Mouse (Mus musculus) gastrocnemius, postnatal 14 days (tissue): Measurements from ENCODE around the gene Cdk2ap2. TPM values are rescaled to one million over a fixed set of nuclear protein-coding genes. Genes with fewer than 3 reads are reported as not detected.

Experiments
- DNase-seq: peaks from one replicate; pipeline ENCODE4 v3.0.0; 2021; ENCODE audit warnings: mixed read lengths
- intact Hi-C: fragments of 180-260 bp; cut with DNase I; formaldehyde crosslinking; loops from one replicate; pipeline ENCODE4 v1.15.1; 2025; ENCODE audit warnings: low total_unique reads
- total RNA-seq, 2 experiments: library from RNA; stranded (reverse); gene quantifications; 2 replicates each; pipeline ENCODE4 v1.2.3; 2021

Cdk2ap2 gene
- total RNA-seq, 2 experiments from 2014 or later: 17.3 to 17.5 TPM

DNA sequence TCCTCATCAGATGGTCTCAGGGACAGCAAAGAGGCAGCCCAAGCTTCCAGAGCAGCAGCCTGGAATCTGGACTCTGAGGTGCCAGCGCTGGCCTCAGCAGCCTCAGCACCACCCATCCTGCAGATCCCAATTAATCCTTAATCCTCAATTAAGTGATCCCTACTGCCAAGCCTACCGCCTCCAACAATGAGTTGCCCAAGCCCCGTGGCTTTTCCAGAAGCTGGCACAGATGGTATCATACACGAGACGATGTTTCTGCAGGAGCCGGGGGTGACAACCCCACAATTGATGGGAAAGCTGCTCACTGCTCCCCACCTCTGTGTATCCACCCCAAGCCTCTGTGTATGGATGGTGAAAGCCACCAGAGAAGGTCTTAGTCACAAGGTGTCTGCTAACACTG lies 7.9 kb upstream of the Cdk2ap2 start:
- intact Hi-C loops: no loop called here
- no peak for DNase-seq

DNA sequence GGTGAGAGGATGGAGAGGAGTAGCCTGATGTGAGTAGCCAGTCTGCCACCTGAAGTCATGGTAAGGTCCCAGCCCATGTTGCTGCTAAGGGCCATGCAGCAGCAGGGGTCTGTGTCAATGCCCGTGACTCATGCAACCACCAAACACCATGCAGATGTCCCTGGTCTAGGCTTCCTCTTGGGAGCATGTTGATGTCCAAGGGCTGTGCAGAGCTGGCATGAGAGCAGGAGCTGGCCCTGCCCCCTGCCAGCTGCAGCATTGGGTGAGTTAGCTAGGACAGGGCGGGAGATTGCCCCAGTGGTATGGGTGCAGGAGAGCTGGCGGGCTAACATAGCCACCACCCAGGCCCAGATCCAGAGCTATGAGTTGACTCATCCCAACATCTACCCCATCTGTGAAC lies 6.5 kb upstream of the Cdk2ap2 start:
- no peak for DNase-seq
- intact Hi-C loops: no loop called here

DNA sequence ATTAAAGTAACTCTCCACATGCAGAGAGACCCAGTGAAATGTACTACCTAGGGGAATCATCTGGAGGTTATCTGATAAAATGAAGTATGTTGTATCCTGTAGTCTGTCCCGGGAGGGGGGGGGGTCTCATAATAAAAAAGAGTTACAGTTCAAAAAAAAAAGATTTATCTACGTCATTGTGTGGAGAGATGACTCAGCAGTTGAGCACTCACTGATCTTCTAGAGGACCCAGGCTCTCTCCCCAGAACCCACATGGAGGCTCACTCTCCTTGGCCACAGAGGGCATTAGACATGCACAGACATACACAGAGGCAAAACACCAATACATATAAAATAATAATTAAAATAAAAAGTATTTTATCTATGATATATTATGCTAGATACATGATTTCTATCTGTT lies 5.6 kb upstream of the Cdk2ap2 start:
- DNase-seq: no peak
- intact Hi-C loops: no loop called here

DNA sequence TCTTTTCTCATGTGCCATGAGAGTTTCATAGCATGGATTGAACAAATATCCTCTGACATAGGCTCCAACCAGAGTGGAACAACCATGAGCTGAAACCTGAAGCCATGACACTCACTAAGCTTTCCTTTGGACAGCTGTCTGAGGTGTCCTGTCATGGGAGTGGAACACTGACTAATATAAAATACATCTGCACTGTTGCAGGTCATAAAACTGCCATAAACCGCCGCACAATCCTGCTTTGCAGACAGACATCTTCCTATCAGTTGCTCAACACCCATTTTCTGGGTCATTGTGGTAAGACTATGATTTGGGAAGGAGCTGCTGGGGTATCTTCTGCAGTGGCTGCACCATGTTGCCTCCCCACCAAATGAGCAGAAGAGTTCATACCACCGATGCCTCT lies 4.2 kb upstream of the Cdk2ap2 start:
- intact Hi-C loops: no loop called here
- DNase-seq: no peak

DNA sequence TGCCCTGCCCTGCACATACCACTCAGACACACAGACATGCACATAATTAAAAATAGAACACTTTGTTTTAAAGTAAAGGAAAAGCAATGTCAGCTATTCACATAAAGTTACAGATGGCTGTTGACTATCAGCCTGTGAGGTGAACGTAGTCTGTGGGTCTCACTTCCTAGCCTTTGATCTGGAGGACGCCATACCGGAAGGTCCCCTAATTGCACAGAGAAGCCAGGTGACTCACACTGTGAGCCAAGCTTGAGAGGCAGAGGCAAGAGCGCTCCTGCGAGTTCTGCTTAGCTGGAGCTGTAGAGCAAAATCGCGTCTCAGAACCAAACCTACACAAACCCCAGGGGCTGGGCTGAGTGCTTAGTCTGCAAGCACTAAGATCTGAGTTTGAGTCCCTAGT lies 3.2 kb upstream of the Cdk2ap2 start:
- DNase-seq: no peak
- intact Hi-C loops: no loop called here

DNA sequence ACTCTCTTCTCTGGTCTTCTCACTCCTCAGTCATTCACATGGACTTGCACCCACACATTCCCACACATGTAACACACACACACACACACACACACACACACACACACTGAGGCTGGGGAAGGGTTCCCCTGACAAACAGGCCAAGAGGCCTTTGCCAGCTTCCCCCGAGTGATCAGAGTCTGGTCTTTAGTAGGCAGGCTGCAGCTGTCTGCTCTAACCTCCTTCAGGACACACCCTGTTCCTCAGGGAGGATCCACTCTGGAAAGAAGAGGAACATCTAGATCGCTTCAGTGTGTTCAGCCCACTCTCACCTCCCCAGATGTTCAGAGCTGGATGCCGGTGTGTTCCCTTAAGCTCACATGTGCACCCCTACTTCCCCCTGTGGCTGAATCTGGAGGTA lies 2.6 kb upstream of the Cdk2ap2 start:
- no peak for DNase-seq
- intact Hi-C loops: no loop called here

DNA sequence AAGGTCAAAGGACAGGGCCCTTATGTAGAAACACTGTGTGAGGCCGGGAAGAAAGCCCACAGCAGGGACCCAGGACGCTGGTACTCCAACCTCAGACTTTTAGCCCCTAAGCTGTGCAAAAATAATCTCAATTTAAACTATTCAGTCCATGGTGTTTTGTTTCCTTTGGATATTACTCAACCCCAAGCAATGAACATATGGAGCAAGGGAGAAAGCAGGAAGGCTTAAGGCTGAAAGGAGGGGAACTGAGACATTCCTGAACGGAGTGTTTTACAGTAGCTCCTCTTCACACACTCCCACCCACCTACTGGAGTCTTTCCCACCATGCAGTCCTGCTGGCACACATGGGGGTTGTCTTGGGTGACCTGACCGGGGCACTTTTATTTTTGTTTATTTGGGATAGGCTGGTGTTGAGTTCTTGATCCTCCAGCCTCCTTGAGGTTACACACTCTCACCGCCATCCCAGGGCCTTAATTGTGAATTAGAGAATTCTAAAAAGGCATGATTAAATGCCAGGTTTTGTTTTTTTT lies 2.1 kb upstream of the Cdk2ap2 start:
- intact Hi-C loops: no loop called here
- no peak for DNase-seq

DNA sequence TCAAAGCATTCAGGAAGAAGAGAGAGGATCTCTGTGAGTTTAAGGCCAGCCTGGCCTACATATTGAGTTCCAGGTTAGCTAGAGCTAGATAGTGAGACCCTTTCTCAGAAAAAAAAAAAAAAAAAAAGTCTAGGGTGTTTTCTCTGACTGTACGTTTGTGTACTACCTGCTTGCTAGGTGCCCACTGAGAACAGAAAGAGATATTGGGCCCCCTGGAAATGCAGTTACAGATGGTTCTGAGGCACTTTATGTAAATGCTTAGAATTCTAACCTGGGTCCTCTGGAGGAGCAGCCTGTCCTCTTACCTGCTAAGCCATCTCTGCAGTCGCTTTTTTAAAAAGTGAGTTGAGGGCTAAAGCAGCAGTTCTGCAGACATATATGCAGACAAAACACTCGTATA lies 1.2 kb upstream of the Cdk2ap2 start:
- intact Hi-C loops: no loop called here
- no peak for DNase-seq

DNA sequence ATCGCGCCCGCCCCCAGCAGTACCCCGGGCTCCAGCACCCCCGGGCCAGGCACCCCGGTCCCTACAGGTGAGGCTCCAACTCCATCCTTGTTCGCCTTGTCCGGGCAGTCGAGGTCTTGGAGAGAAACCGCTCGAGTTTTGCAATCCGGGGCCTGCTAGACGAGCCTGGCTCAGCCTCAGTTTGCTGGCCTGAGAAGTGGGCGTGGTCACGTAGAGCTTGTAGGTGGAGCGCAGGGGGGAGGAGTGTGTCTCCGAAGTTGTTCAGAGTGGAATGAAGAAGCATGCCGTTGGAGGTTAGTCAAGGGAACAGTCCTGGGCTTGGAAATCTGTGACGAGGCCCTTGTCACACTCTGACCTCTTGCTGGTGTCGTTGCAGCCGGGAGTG lies 451 bp downstream of the Cdk2ap2 start:
- intact Hi-C loops: no loop called here
- peak; percentile 79 for DNase-seq

DNA sequence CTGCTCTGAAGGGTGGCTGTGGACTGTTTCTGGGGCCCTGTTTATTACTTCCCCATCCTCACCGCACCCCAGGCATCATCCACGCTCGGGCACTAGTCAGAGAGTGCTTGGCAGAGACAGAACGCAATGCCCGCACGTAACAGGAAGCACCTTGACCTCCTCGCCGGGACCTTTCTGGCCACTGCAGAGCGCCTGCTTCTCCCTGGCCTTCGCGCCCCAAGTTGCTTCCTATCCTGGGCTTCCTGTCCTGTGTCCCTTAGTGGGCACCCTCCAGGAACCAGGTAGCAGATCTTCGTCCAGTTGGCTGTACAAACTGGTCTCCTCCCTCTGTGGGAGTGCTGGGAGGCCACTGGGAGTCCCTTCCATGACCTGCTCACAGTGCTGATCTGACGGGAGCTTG lies 1.4 kb downstream of the Cdk2ap2 start:
- intact Hi-C loops: no loop called here
- no peak for DNase-seq

DNA sequence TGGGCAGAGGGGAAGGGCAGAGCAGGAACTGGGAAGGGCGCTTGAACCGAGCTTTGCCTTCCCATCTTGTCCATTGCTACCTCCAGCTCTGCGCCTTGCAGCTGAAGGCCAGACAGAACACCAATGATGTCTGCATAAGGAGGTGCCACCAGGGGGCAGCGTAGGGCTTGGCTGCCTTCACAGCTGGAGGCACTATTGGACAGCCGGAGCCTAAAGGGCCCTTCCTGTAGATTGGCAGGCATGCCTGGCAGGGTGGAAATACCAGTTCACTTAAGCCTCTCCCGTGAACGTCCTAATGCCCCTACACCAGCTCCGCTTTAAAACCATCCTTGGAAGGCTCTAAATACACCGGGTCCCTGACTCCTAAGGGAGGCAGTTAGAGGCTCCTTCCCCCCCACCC lies 2.1 kb downstream of the Cdk2ap2 start:
- DNase-seq: peak; percentile 93
- intact Hi-C loops: no loop called here

DNA sequence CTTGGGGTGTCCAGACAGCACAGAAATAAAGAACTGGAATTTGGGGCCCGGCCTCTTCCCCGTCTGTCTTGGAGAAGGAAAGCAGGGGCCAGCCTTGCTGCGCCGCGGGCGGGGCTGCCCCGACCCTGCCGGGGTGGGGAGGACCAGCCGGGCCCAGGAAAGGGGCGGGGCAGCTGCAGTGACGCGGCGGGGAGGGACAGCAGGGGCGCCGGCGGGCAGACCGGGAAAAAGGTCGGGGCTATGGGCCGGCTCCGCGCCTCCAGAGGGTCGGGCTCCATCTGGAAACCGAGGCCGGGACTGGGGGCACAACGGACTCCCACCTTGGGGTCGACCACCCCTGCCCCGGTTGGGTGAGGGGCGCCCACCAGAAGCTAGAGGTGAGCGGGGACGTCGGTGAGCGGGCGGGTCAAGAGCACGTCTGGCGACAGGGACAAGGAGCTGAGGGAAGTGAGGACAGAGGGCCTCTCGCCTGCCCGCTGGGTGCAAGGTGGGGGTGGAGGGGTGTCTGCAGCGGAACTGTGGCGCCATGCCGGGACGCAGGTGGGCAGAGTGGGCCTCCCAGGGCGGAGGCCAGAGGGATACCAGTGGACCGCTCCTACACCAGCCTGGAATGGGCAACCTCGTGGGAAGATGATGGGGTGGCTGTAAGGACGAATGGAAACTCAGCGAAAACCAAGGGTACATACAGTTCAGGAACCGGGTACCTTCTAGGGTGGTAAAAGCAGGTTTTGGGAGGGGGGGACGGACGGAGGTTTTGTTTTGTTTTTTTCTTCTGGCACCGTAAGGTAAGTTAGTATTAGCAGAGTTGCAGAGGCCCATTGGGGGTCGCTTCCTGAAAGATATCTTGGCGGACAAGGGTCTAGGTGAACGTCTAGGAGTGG lies 3.1 kb downstream of the Cdk2ap2 start, which contains the start of gene Pitpnm1:
Gene Pitpnm1 (plus strand): TSS at position 162 of the 881 bp plus-strand sequence.
- DNase-seq: peak; percentile 80
- intact Hi-C loops: no loop called here

DNA sequence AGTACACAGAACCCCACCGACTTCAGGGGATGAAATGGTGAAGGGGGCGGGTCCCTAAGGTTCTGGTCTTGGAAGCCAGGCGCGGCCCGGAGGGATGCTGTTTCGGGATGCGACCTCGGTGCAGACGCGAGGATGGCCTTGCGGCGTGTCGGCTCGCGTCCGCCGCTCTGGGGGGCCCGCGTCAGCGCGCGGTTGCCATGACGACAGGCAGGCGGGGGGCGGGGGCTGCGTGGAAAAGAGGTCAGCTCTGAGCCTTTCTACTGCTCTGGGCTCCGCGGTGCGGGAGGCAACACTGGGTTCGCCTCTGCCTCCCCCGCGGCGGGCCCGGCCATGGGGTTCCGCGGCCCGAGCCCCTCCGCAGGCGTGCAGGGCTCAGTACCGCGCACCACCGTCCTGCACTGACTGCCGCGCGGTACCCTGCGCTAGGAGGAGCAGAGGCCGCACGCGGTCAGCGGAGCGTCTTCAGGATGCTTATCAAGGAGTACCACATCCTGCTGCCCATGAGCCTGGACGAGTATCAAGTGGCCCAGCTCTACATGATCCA lies 3.8 kb downstream of the Cdk2ap2 start:
- DNase-seq: no peak
- intact Hi-C loops: no loop called here

DNA sequence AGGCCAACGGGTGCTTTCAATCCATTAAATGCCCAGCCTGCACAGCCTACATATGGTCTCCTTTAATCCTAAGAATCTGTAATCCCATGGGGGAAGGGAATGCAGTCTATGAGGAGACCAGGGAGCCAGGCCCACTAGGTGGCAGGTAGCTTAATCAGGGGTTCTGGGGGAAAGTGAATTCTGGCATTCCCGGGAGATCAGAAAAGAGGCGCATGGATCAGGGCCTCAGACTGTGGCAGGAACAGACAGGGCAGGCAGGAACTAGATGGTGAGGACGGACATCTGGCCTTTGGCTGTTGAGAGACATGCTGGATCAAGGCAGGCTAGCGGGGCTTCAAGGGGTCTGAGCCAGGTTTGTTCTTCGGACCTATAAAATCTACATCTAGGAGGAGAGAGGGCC lies 4.5 kb downstream of the Cdk2ap2 start:
- DNase-seq: no peak
- intact Hi-C loops: no loop called here

DNA sequence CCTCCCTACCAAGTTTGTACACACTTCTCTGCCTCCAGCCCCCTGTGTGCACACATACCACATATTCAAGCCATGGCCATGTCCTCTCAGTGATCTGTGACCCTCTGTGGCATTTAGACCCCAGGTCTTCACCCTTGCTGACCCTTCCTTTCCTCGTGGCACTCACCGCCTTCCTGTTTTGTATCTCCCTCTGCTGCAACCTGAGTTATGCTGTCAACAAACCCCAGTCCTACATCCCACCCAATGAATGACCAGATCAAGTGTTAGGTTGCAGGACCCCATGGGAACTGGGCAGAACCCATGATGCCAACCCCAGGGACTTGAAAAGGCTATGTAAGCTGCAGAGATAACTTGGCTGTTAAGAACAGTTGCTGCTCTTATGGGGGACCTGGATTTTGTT lies 5.1 kb downstream of the Cdk2ap2 start:
- intact Hi-C loops: no loop called here
- no peak for DNase-seq

DNA sequence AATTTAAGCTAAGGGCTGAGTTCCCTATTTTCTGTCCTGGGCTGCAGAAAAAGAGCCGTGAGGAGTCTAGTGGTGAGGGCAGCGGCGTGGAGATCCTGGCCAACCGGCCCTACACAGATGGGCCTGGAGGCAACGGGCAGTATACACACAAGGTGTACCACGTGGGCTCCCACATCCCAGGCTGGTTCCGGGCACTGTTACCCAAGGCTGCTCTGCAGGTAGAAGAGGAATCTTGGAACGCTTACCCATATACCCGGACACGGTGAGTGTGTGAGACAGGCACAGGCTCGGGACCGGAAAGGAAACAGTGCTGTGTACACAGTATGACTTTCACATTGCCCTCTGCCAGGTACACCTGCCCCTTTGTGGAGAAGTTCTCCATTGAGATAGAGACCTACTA lies 5.6 kb downstream of the Cdk2ap2 start:
- intact Hi-C loops: no loop called here
- no peak for DNase-seq

DNA sequence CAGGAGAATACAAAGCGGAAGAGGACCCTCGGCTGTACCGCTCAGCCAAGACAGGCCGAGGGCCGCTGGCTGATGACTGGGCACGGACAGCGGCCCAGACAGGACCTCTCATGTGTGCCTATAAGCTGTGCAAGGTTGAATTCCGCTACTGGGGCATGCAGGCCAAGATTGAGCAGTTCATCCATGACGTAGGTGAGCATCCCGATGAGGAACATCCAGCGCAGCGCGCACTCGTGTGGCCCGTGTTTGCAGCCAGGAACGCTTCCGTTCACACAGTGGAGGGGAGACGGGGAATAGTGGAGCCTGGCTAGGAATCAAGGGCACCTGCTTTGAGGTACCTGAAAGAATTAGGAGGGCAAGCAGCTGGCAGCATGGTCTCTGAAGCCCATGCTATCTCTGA lies 6.3 kb downstream of the Cdk2ap2 start:
- intact Hi-C loops: no loop called here
- DNase-seq: no peak

DNA sequence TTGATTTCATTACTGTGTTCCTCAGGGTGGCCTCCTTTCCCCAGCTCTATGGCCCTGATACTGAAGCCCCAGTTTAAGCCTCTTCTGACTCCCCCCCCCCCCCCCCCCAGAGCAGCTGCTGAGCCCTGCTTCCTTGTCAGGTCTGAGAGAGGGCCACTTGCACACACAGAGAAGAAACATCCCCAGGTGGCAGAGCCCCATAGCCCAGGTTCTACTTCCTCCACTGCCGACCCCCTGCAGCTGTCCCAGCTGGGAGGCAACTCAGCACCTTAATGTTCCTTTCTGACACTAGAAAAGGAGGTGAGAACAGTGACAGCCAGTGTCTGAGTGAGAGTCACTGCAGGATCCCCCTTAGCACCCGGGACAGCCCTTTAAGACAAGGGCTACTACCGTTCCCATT lies 6.8 kb downstream of the Cdk2ap2 start:
- no peak for DNase-seq
- intact Hi-C loops: no loop called here

DNA sequence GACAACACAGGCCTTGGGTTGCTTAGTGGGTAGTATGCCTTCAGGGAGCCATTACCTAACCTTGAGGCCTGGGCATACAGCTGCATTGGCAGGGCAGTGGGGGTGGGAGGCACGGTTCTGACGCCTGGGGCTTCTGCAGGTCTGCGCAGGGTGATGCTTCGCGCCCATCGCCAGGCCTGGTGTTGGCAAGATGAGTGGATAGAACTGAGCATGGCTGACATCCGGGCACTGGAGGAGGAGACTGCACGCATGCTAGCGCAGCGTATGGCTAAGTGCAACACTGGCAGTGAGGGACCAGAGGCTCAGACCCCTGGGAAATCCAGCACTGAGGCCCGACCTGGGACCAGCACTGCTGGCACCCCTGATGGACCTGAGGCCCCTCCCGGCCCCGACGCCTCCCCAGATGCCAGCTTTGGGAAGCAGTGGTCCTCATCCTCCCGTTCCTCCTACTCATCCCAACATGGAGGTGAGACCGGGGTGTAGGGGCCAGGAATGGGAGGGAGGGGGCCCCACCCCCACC lies 7.8 kb downstream of the Cdk2ap2 start:
- DNase-seq: no peak
- intact Hi-C loops: no loop called here

DNA sequence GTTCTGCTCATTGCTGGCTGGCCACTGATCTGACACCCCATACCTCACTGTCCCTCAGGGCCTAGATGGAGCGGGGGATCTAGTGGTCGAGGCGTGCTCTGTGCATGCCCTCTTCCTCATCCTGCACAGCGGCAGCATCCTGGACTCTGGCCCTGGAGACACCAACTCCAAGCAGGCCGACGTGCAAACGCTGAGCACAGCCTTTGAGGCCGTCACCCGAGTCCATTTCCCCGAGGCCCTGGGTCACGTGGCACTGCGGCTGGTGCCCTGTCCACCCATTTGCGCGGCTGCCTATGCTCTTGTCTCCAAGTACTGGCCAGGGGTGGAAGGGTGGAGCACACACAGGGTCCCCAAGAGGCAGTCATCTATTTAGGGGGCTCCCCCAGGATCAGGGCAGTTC lies 9.7 kb downstream of the Cdk2ap2 start:
- intact Hi-C loops: no loop called here
- DNase-seq: no peak

DNA sequence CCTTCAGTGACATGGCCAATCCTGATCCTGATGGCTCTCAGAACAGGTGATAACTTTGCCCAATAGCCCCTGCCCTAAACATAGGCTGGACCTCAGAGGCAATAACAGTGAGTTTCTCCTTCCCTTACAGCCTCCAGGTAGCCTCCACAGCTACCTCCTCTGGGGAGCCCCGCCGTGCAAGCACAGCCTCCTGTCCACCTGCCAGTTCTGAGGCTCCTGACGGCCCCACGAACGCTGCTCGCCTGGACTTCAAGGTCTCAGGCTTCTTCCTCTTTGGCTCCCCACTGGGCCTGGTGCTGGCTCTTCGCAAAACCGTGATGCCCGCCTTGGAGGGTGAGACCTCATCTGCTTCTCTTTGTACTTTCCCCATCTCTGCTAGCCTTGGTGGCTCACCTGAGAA lies 11.6 kb downstream of the Cdk2ap2 start:
- intact Hi-C loops: no loop called here
- no peak for DNase-seq
